Mouse (Mus musculus): ENCODE measurements around the gene 1700123O20Rik. TPM values are rescaled to one million over a fixed set of nuclear protein-coding genes. Genes with fewer than 3 reads are reported as not detected.

The 1700123O20Rik gene
- total and polyA plus RNA-seq, 2 experiments from 2014 or later = 29.6 to 67.7 TPM

DNA sequence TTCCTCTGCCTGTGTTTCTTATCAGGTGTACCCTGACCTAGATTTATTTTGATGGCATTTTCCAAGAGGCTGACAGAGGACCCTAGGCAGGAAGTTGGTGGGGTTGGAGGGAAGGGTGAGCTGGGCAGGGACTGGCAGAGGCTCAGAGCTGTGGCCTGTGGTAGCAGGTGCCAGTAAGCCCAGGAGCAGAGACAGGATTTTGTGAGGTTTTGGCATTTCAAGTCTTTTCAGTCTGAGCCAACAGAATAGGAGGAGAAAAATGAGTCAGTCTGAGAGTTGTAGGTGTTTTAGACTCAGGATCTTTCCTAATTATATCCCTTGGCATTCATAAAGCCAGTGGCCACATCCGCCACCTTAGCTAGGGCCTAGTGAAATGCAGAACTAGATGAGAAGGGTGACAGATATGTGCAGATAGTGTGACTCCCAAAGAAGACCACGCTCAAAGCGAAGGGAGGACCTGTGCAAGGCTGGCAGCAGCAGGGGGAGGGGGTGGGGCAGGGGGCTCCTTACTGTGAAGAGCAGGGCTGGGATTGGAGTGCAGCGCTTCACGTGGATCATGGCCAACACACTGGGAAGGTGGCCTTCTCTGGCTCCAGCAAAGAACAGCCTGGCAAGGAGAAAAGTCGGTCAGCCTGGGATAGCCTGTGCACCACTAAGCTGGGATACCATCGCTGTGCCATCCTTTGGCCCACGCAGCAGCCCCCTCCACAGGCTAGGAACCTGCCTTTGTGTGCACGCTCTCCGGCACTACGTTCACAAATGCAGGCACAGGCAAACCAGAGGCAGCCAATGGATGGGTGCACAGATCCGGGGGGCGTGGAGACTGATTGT, 43.0 kb downstream of the 1700123O20Rik start:
- Histone ChIP-seq H3K27me3 (ENCODE audit: insufficient read depth, low read length) (no peaks in the 10 kb centered on the region), H3K4me3 (ENCODE audit: low read length) (no peak overlapping the region), H3K9me3 (ENCODE audit: low read length) (no peaks in the 10 kb centered on the region), H3K4me1 (ENCODE audit: insufficient read depth, low read length) (no peaks in the 10 kb centered on the region), H3K27ac (0 out of 2 replicates have a peak overlapping the region, but pooled peaks have one; percentile 0), H3K4me2 (ENCODE audit: low read depth, low read length) (no peak overlapping the region), H3K36me3 (ENCODE audit: insufficient read depth, low read length) (0 out of 2 replicates have a peak, but pooled peaks cover 2% of the 10 kb centered on the region), H3K9ac (replicated peaks; ENCODE audit: low read length) (no peak overlapping the region)
- TF ChIP-seq CTCF (IDR thresholded peaks at IDR 0.05; ENCODE audit: low read depth) = no peak
- DNase-seq (ENCODE audit: low spot score) (no peak), ATAC-seq (no peak; the same call in 1 of the 2 replicates)
- 58% methylated on average over 13 of the region's 13 CpGs for WGBS

DNA sequence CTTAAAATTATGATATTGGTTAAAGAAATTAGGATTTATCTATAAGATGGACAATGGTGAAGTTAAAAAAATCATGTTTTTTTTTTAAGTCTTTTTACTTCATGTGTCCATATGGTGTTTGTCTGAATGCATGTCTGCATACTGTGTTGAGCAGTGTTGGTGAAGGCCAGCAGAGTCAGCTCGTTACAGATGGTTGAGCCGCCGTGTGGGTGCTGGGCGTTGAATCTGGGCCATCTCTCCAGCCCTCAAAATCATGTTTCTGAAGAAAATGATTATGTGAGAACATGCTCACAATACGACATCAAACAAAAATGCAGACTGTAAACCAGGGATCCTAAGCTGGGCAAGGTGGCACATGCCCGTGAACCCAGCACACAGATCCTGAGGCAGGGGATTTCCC, 44.3 kb downstream of the 1700123O20Rik start:
- ATAC-seq = no peak
- 76% methylated on average over 6 of the region's 6 CpGs for WGBS
- Histone ChIP-seq H3K4me1 (ENCODE audit: insufficient read depth, low read length) (no peaks in the 10 kb centered on the region), H3K9ac (replicated peaks; ENCODE audit: low read length) (no peak overlapping the region), H3K36me3 (ENCODE audit: insufficient read depth, low read length) (no peaks in the 10 kb centered on the region), H3K27ac (no peak overlapping the region), H3K9me3 (ENCODE audit: low read length) (no peaks in the 10 kb centered on the region), H3K27me3 (ENCODE audit: insufficient read depth, low read length) (no peaks in the 10 kb centered on the region), H3K4me3 (ENCODE audit: low read length) (no peak overlapping the region), H3K4me2 (ENCODE audit: low read depth, low read length) (no peak overlapping the region)
- no peak for TF ChIP-seq CTCF (IDR thresholded peaks at IDR 0.05; ENCODE audit: low read depth)
- DNase-seq (ENCODE audit: low spot score) = no peak

DNA sequence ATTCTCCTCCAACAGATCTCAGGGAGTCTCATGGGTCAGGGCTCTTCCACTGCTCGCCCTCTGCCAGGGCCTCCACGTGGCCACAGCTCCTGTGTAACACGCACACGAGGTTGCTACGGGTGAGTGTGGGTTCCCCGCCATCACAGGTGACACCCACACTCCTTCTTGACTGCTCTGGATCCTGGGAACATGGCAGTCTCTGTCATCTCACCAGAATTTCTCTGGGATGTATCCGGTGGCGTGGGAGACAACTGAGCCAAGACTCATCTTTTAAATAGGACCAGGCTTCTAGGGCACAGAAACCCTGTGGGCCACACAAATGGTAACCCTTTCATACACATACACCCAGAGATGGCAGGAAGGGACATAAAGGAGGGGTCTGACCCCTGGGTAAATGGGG, 46.2 kb downstream of the 1700123O20Rik start:
- no peak for TF ChIP-seq CTCF (IDR thresholded peaks at IDR 0.05; ENCODE audit: low read depth)
- Histone ChIP-seq H3K9ac (replicated peaks; ENCODE audit: low read length) (no peak overlapping the region), H3K4me3 (ENCODE audit: low read length) (no peak overlapping the region), H3K36me3 (ENCODE audit: insufficient read depth, low read length) (no peaks in the 10 kb centered on the region), H3K9me3 (ENCODE audit: low read length) (no peaks in the 10 kb centered on the region), H3K27me3 (ENCODE audit: insufficient read depth, low read length) (no peaks in the 10 kb centered on the region), H3K27ac (no peak overlapping the region), H3K4me1 (ENCODE audit: insufficient read depth, low read length) (no peaks in the 10 kb centered on the region; the same call in 1 of the 2 replicates), H3K4me2 (ENCODE audit: low read depth, low read length) (no peak overlapping the region)
- no peak for ATAC-seq
- DNase-seq (ENCODE audit: low spot score) = no peak
- 88% methylated on average over 8 of the region's 8 CpGs for WGBS

DNA sequence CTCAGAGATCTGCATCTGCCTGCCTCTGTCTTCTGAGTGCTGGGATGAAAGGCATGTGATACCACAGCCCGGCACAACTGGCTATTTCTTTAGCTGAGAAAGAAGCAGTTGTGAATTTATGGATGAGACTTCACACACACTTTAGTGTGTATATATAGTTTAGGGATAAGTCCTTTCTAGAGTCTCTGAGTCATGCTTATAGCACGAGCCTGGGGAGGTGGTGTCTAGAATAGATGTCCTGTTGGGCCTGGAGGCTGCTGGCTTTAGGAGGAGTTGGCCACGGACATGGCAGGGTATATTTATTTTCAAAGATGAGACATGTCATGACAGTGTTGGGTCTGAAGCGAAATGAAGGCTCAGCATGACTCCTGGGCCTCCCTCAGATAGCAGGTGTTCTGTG, 48.0 kb downstream of the 1700123O20Rik start:
- Histone ChIP-seq H3K4me1 (ENCODE audit: insufficient read depth, low read length) (no peaks in the 10 kb centered on the region; the same call in 1 of the 2 replicates), H3K4me2 (ENCODE audit: low read depth, low read length) (no peak overlapping the region), H3K9me3 (ENCODE audit: low read length) (no peaks in the 10 kb centered on the region), H3K27me3 (ENCODE audit: insufficient read depth, low read length) (no peaks in the 10 kb centered on the region), H3K36me3 (ENCODE audit: insufficient read depth, low read length) (no peaks in the 10 kb centered on the region), H3K9ac (replicated peaks; ENCODE audit: low read length) (no peak overlapping the region), H3K27ac (no peak overlapping the region), H3K4me3 (ENCODE audit: low read length) (no peak overlapping the region)
- ATAC-seq = no peak
- WGBS = 77% methylated on average over 4 of the region's 4 CpGs
- no peak for TF ChIP-seq CTCF (IDR thresholded peaks at IDR 0.05; ENCODE audit: low read depth)
- DNase-seq (ENCODE audit: low spot score) = no peak

DNA sequence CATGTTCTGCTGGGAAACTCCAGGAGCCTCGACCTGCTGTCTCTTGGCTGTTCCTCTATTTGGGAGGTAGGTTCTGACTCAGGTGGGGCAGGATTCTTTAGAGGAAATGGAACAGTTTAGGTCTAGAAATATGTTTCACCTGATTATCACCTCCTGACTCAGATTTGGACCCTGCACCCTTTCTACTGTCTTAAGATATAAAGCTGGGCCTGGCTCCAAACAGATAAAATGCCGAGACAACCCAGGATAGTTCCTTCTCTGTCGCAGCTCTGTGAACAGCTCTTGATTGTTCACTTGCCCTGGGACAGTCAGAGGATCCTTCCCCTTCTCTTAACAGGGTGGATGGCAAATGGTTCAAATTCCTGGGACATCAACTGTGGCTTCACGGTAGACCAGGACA, 49.2 kb downstream of the 1700123O20Rik start:
- Histone ChIP-seq H3K4me3 (ENCODE audit: low read length) (no peak overlapping the region), H3K4me1 (ENCODE audit: insufficient read depth, low read length) (no peaks in the 10 kb centered on the region; the same call in 1 of the 2 replicates), H3K4me2 (ENCODE audit: low read depth, low read length) (no peak overlapping the region), H3K27ac (no peak overlapping the region), H3K27me3 (ENCODE audit: insufficient read depth, low read length) (no peaks in the 10 kb centered on the region), H3K9ac (replicated peaks; ENCODE audit: low read length) (no peak overlapping the region), H3K9me3 (ENCODE audit: low read length) (no peaks in the 10 kb centered on the region), H3K36me3 (ENCODE audit: insufficient read depth, low read length) (no peaks in the 10 kb centered on the region)
- WGBS = 84% methylated on average over 4 of the region's 4 CpGs
- no peak for DNase-seq (ENCODE audit: low spot score)
- no peak for ATAC-seq
- no peak for TF ChIP-seq CTCF (IDR thresholded peaks at IDR 0.05; ENCODE audit: low read depth)

DNA sequence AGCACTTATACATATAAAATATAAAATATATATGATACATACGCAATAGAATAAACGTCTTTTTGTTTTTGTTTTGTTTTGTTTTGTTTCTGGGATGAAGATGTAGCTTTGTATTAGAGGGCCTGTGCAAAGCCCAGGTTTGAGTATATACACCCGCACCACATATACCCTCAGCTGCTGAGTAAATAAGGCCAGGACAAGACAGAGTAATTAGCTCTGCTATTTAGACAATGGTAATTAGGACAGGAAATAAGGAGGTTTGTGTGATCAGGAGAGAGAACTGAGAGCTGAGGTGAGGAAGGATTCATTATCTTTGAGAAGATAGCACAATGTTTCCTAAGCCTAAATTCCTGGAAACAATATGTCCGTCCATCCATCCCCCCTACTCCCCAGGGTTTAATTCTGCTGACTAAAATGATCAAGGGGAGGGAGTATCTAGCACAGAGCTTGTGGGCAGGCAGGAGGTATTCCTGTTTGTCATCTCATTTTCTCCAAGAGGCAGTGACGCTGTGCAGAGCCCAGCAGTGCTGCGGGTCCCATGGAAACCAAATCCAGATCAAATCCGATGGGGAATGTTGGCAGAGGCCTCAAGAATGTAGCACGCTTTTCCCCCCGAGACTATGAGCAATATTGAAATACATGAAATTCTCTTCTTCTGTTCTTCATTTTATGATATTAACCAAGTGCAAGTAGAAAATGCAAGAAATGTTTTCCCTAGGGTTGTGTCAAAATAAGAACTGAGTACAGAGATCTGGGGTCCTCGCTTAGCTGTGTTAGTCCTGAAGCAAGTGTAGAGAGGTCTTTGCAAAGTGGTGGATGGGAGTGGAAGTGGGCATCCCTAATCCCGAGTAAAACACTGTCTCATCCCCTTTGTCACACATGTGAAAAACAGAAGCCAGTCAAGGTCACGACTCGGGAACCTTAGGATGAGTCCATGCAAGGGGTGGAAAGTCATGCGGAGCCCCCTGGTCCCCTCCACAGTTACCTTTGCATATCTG, 50.8 kb downstream of the 1700123O20Rik start:
- WGBS = 43% methylated on average over 14 of the region's 14 CpGs
- Histone ChIP-seq H3K36me3 (ENCODE audit: insufficient read depth, low read length) (no peaks in the 10 kb centered on the region), H3K27ac (peak overlapping the region; percentile 54; the same call in 1 of the 2 replicates), H3K4me3 (ENCODE audit: low read length) (no peak overlapping the region), H3K9ac (replicated peaks; ENCODE audit: low read length) (no peak overlapping the region), H3K4me1 (ENCODE audit: insufficient read depth, low read length) (no peaks in the 10 kb centered on the region; the same call in 1 of the 2 replicates), H3K9me3 (ENCODE audit: low read length) (no peaks in the 10 kb centered on the region), H3K4me2 (ENCODE audit: low read depth, low read length) (no peak overlapping the region), H3K27me3 (ENCODE audit: insufficient read depth, low read length) (no peaks in the 10 kb centered on the region)
- peak; percentile 87 for ATAC-seq
- no peak for TF ChIP-seq CTCF (IDR thresholded peaks at IDR 0.05; ENCODE audit: low read depth)
- DNase-seq (ENCODE audit: low spot score) = peak; percentile 62
